Mouse (Mus musculus): ENCODE data around the gene Mras.

The Mras gene

DNA sequence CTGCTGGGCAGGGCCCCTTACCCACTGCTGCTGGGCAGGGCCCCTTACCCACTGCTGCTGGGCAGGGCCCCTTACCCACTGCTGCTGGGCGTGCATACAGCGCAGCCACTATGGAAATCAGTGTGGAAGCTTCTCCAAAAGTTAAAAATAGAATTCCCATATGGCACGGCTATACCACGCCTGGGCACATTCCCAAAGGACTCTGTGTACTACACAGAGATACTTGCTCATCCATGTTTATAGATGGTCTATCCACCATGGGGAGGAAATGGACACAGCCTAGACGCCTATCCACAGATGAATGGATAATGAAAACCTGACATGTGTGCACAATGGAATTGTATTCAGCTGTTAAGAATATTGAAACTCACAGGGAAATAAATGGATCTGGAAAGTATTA, 3.8 kb upstream of the Mras start:
- DNase-seq (ENCODE audit: low spot score), result no peak

DNA sequence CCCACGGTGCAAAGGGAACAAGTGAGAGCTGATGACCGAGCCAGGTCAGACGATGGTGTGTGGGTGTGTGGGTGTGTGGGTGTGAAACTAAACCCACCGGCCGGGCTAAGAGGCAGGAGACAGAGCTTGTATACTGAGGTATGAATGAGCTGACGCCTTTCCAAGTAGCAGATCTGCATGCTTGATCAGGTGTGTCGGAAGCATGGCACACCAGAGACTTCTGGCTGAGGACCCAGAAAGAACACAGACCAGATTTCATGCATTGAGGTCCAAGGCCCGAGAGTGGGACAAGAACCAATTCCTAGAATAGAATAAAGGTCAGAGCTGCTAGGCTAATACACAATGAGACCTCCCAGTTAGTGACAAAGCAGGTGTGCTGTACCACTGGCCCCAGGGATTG, 1.9 kb upstream of the Mras start:
- no peak for DNase-seq (ENCODE audit: low spot score)

DNA sequence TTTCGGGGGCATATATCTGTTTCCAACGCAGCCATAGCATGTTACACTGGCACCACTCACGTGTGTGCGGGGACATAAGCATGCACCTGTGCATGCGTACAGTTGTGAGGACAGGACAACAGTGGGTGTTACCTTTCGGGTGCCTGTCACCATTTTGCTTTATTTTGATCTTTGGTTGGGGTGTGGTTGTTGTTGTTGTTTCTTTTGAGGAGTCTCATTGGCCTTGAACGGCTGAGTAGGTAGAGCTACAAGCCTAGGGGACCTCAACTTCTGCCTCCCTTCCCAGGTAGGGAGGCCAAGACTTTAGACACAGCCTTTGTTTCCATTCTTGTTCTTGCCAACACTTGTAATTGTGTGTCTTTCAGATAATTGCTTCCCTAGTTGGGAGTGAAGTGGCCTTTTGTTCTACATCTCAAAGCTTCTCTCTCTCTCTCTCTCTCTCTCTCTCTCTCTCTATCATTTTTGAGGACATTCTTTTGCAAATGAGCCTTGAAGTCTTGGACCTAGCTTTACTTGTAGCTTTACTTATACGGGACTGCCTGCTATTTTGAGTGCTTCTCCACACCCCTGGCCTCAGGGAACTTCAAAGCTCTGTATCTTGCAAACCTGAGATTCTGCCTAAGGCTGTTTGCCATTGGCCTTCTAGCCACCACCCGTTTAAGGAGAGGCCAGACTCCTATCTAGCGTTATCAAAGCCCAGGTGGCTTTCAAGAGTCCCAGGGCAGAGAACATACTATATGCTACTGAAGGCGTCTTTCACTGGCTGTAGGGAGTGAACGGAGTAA, 792 bp upstream of the Mras start:
- DNase-seq (ENCODE audit: low spot score), result no peak

DNA sequence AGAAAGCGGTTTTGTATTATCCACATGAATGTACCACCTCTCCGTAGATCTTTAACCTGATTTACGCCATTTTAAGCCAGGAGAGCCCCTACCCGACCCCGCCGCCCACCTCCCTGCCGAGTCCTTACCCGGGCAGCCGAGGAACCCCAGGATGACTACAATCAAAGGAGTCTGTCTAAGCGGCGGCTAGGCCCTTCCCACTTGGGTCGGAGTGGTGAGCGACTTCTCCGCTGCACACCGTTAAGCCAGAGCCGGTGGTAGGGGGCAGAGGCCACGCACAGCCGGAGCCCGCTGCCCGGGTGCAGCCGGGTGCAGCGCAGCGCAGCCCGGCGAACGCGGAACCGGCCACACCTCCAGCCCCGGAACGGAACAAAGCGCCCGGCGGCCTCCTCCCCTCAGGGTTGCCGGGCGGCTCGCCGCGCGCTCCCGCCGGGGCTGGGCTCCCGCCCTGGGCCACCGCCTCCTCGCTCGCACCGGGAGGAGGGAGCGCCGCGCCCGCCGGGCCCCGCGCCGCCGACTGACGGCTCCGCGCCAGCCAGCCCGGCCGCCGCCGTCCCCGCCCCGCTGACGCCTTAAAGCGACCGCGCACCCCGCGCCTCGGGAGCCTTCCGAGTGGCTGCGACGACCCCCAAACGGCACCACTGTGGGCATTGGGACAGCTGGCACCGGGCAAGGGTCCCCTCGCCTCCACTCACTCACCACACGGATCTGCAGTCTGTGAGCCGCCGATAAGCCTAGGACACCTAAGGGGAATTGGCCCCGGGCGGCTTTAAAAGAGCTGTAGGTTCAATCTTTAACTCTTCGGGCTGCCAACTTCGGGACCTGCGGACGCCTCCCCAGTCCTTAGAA, 775 bp downstream of the Mras start:
- no peak for DNase-seq (ENCODE audit: low spot score)

DNA sequence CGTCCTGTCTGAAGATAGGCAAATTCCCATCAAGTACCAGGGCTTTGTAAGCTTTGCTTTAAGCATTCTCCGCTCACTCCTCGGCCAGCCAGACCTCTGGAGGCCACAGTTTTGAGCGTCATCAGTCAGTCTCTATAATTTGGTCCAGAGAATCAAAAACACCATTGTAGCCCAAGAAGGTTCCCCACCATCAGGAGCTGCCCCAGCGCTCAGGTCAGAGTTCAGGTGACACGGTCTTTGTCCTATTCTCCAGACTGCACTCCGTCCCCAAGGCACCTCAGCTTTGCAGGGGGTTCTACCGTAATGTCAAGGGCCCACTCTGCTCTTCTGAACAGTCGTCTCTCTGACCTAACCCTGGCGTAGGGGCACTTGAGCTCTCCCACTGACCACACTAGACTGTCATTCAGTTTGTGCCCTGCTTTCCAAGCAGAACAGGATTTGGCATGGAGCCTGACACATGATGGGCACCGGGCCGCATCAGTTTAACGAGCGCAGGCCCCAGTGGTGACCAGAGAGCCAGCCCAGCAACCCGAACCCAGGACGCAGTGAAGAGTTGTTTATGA, 1.5 kb downstream of the Mras start:
- DNase-seq (ENCODE audit: low spot score), result no peak

DNA sequence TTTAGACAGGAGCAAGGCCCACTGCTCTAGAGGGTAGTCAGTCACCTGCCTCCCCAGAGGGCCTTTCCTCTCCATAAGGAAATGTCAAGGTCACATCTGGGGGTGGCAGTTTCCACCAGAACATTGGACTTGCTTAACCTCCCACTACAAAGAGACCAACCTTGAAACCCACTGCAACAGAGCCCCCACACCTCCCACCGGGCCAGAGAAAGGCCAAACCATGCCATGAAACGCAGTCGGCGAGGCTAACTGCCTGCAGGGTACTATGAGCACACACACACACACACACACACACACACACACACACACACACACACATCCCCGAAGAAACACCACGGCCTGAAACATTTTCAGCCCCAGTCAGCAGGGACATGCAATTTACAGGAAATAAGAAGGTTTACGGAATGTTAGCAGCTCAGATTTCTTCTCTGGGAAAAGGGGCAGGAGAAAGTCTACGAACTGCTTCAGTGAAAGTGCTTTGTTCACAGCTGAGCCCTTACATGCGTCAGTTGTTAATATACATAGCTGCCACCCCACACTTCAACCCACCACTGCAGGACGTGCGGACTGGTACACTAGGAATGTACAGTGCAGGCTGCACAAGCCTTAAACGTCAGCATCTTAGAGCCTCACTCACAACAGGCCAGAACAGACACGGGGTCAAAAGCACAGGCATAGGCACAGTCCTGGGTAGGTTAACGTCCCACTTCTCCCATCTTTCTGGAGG, 2.1 kb downstream of the Mras start:
- DNase-seq (ENCODE audit: low spot score), result no peak

DNA sequence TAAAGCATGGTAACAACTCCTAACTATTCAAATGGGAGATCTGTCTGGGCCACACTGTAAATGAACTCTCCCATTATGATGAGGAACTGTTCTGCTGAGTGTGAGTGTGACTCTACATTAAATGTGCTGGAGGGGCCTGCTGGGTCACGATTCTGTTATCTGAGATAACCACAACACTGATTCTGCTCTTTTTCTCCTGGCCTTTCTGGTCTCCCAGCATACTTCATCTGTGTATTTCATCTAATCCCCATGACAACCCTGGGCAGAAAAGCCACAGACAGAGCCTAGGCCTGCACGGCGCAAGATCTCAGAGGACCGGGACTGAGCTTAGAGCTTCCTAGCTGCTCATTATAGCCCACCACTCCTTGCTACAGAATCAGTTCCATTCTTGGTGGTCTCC, 4.7 kb downstream of the Mras start:
- DNase-seq (ENCODE audit: low spot score), result no peak

DNA sequence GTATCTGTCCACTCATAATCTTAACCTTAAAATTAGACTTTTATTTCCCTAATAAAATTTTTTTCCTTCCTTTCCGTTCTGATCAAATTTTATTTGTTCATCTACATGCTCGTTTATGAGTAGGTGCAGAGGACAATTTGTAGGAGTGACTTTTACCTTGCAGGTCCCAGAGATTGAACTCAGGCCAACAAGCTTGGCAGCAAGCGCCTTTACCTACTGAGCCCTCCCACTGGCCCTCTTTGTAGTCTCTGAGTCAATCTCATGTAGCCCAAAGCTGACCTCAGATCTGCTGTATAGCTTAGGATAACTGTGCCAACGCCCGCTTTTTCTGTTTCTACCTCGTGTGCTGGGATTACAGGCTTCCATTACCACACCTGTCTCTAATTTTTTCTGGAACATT, 5.2 kb downstream of the Mras start:
- DNase-seq (ENCODE audit: low spot score), result no peak

DNA sequence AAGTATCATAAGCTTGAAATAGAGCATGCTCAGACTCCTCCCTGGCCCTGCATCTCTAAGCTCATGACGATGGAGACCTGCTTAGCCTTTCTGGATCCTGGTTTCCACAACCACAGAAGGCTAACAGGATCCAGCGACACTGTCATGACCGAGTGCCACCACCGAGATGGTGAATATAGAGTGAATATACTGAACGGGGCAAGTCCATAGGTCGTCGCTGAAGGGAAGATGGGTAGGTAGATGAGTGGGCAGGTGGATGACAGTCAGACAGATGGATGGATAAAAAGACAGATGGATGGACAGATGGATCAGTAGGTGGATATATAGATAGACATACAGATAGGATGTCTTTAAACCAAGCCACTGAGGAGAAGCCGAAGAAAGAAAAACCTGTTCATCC, 5.8 kb downstream of the Mras start:
- no peak for DNase-seq (ENCODE audit: low spot score)

DNA sequence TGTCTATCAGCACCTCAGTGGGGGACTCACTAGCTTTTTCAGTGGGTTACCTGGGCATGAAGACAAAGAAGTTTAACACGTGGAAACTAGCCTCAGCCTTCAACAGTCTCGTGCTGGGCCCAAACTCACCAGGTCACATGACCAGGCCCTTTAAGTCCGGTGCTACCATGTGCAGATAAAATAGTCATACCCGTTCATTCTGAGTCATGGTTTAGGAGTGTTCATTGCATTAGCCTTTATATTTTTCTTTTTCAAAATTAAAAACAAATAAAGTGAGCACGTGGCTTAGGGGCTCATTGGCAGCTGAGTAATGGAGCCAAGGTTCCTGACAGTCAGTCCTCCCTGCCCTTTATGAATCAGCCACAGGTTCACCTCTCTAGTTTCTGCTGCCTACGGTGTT, 6.4 kb downstream of the Mras start:
- DNase-seq (ENCODE audit: low spot score), result no peak

DNA sequence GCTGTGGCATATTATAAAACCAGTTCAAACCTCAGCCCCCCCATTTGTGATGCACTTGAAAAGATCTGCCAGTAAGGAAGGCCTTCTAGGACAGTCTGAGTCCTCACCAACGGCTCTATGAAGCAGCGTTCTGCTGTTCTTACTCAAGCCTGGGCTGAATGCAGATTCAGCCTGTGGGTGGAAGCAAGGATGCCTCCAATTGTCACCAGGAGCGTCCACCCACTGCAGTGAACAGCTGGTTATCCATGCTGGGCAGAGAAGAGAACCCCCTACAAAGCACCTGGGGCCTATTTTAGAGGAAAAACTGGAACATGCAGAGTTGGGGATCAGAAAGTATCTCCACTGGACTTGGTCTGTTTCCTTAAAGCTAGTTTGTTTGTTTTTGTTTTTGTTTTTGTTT, 7.3 kb downstream of the Mras start:
- DNase-seq (ENCODE audit: low spot score), result no peak

DNA sequence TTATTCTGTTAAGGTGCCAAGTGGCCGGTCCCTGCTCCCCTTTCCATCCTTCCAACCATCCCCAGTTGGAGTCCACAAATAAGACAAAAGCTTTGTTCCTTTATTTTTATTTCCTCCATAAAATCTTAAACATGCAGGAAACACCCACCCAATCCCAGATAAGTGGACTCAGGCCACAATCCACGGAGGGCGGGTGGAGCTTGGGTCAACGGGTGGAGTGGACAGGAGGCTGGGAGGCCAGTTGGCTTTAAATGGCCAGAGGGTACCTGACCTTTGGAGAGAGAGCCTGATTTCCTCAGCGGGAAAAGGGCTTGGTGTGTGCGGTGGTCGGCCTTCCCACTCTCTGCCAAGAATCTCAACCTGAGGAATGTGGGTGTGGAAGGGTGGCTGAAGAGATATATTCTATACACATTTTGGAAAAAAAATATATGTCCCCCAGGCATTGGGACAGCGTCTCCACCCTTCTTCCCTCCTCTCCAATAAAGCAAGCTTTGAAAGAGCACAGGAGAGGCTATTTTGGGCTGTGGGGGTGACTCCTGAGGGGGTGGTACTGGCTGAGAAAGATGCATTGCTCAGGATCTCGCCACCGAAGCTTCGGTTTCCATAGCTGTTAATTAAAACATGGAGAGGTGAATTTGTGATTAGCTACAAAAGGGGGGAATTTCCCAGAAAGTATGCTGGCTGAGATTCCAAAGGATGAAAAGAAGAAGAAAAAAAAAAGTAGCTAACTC, 8.4 kb downstream of the Mras start:
- DNase-seq (ENCODE audit: low spot score), result no peak

DNA sequence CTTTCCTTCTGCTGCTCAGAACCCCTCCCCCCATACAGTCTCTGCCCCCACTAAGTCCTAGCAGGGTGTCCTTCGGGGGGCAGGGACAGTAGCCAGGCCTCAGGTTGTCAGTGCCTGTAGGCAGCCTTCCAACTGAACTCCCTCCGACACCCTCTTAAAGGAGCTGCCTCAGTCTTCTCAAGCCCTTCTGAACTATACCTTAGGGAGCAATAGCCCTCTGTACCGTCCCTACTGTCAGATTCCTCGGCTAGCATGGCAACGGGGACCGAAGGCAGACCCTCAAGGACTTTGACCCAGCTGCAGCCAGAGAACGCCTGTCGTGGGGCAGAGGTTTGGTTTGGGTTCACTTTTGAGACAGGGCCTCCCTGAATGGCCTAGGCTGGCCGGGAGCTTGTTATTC, 11.9 kb downstream of the Mras start:
- DNase-seq (ENCODE audit: low spot score), result no peak

DNA sequence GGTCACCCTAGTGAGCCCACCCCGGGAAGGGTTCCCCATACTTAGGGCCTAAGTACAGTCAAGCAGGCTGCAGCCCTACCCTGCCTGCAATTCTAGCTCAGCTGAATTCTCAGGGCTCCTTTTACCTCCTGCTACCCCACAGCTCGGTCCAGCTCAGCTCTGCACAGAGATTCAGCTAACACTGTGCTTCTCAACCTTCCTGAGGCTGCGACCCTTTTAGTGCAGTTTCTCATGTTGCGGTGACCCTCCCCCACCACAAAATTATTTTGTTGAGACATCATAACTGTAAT, 12.7 kb downstream of the Mras start:
- DNase-seq (ENCODE audit: low spot score), result no peak

DNA sequence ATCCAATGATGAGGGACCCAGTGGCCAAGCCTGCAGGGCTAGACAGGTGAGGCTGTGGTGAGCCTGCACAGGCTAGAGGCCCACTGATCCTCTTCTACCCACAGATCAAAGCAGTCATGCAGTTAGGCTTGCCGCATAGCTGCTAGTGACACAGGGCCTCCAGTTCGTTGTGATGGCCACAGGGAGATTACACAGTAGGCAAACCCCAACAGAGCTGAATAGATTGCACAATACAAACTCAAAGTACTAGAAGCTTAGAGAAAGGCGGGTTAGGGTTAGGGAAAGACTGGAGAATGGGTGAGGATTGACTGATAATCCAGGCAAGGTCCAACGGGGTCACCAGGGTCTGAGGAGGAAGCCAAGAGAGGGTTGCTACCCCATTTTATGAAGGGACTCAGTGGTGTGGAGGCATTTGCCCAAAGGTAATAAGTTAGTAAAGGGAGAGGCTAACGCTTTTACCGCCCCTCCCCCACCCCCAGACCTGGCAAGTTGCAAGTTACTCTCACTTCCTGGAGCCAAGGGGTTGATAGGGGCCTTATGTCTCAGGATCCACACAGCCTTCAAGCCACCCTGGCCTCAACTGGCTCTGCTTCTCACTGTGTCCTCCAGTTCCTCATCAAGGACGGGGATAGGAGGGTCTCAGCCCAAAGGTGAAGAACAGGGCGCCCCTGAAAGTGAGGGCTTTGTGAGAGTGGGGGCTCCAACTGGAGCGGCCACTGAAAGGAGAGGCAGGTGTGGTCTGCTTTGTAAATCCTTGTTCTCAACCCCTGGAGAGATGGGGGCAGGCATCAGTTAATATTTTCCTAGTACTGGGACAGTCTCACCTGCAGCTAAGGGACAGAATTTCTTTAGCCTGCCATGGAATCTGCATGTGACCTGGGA, 13.2 kb downstream of the Mras start:
- no peak for DNase-seq (ENCODE audit: low spot score)

DNA sequence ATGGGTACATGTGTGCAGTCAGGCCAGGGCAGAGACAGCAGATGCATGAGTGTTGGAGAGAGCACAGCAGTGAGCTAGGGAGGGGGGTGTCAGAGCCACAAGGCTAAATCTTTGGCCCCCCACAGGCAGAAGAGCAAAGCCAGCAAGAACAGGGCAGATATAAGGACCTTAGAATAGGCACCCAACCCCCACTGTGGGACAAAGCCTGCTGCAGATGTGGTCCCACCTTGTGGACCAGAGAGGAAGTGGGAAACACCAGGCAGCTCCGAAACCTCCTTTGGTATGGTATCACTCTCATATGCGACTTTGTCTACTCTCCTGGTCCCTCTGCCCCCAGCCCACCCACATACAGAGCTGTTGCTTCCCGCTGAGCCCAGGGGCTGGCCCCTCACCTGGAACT, 15.3 kb downstream of the Mras start:
- DNase-seq (ENCODE audit: low spot score), result no peak

DNA sequence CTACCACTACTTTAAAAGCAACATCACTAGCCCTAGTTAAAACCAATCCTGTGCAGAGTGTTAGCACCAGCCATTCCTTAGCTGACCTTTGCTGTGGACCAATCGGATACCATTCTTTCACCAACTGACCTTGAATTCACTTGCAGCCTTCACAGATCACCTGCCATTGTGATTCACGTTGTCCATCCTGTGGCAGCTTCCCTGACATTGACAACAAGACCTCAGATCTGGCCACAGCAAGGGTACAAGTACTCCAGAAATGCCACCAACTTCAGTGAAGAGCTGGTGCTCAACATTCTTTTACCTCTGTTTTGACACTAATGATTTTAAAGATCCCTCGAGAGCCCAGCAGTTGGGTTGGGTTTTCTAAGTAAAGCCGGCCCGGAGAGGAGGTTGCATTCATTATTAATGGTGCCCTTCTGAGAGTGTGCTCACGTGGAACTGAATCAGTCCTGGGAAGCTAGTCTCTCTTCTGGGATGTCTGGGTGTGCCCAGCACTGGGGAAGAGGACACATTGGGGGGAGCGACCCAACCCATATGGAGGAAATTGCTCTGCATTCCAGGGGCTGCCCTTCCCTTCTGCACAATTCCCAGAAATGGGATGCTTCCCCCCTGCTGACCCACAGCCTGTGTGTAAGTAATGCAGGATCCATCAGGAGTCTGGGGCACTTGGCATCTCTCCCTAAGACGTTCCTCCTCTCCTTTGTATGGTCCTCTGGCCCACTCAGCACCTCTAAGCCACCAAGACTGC, 17.1 kb downstream of the Mras start:
- DNase-seq (ENCODE audit: low spot score), result no peak

DNA sequence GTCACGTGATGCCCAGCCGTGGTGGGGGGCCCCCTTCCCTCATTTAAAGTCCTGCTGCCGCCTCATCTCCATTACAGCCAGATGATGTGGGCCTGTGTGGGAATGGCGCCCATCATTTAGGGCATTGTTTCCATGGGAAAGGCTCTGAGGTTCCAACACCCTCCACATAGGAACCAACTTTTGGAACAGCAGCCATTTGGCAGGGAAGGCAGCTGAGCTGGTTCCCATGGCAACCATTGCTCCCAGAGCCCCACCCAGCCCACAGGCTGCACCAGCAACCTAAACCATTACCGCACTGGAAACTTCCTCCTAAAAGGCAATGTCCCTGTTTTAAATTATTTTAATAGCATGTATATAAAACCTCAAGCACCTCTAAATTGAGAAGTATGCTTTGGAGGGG, 18.8 kb downstream of the Mras start:
- DNase-seq (ENCODE audit: low spot score), result no peak

DNA sequence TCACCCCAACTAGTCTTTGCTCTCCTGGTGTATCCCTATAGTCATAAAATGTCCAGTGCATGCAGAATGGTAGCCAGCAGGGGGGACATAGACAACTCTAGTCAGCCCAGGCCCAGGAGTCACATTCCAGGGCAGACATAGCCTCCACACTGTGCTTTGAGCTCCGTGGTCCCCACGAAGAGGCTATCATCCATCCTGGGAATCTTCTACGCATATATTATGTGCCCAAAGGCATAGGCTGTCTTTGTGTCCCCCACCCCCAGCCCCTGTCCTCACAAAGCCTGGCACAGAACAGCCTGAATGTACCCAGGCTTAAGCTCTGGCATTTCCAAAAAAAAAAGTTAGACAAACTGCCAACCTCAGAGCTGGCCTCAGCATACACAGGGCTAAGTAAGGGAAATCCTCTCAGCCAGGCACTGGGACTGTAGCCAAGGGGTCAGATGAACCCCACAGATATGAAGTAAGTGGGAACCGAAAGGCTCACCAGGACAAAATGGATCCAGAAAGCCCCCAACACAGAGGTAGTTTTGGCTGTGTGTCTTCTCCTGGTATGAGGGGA, 19.8 kb downstream of the Mras start:
- DNase-seq (ENCODE audit: low spot score), result no peak

DNA sequence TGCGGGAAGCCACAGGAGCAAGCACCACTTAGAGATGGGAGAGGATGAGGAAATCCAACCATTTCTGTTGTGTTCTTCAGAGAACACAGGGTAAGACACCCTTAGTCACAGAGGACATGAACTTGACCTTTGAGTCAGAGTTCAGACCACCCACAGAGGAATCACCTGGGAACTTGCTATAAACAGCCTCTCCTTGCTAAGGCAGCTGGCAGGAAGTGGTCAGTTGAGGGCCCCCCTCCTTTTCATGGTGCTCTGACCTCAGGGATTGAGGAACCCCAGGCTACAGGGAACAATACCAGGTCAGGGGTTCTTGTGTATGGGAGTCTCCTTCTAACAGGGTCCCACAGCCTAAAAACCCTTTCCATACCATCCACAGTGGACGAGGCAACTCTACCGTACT, 20.4 kb downstream of the Mras start:
- DNase-seq (ENCODE audit: low spot score), result no peak
